Mouse (Mus musculus) intestine, embryonic 16.5 days (tissue): Measurements from ENCODE around the gene Slc38a3. TPM values are rescaled to one million over a fixed set of nuclear protein-coding genes. Genes with fewer than 3 reads are reported as not detected.
A peak's percentile ranks its signal among the peaks of the same experiment; 100 is the strongest.

Experiments
- ATAC-seq: fragments of 200-750 bp; cut with Nextera tagmentation; 2 replicates; pipeline ENCODE4 v1.8.0; 2017; ENCODE audit warnings: moderate TSS enrichment, moderate library complexity
- H3K27ac ChIP-seq: fragments of 300-500 bp; sonication (generic); 2 replicates; pipeline ENCODE4 v1.5.1; 2014; ENCODE audit warnings: mild to moderate bottlenecking, low read length
- H3K27me3 ChIP-seq: fragments of 300-500 bp; sonication (generic); replicated peaks from 2 replicates; pipeline ENCODE4 v1.6.1; 2014; ENCODE audit warnings: low read length, control low read depth, mixed read lengths; ENCODE audit not compliant: control insufficient read depth, insufficient read depth
- H3K36me3 ChIP-seq: fragments of 300-500 bp; sonication (generic); 2 replicates; pipeline ENCODE4 v1.6.1; 2014; ENCODE audit warnings: low read length, control low read depth; ENCODE audit not compliant: control insufficient read depth, insufficient read depth
- H3K4me1 ChIP-seq: fragments of 300-500 bp; sonication (generic); 2 replicates; pipeline ENCODE4 v1.6.1; 2014; ENCODE audit warnings: low read length, control low read depth, mixed read lengths; ENCODE audit not compliant: control insufficient read depth, insufficient read depth
- H3K4me2 ChIP-seq: fragments of 300-500 bp; sonication (generic); 2 replicates; pipeline ENCODE4 v1.6.1; 2014; ENCODE audit warnings: low read depth, low read length, control low read depth
- H3K4me3 ChIP-seq: fragments of 300-500 bp; sonication (generic); 2 replicates; pipeline ENCODE4 v1.5.1; 2014; ENCODE audit warnings: mild to moderate bottlenecking, low read length
- H3K9ac ChIP-seq: fragments of 300-500 bp; sonication (generic); 2 replicates; pipeline ENCODE4 v1.6.1; 2014; ENCODE audit warnings: low read depth, low read length
- H3K9me3 ChIP-seq: fragments of 300-500 bp; sonication (generic); 2 replicates; pipeline ENCODE4 v1.6.1; 2016; ENCODE audit warnings: low read length, control low read depth; ENCODE audit not compliant: control insufficient read depth
- WGBS: fragments of 180-500 bp; shearing (Covaris S2); extraction: QIAGEN DNeasy Blood & Tissue Kit; methylation state at CpG from one replicate; pipeline ENCODE4 v1.1.7; 2014; 5-methylcytosine and 5-hydroxymethylcytosine counted together
- polyA plus RNA-seq: library from polyadenylated mRNA; unstranded; fragments of >200 nt; fragmentation: Nextera tagmentation; extraction: Ambion mirVana; gene quantifications from 2 replicates; pipeline ENCODE4 v1.2.1, GENCODE M21; 2015

The Slc38a3 gene
- polyA plus RNA-seq, 1 experiment from 2014 or later: 10.1 TPM

DNA sequence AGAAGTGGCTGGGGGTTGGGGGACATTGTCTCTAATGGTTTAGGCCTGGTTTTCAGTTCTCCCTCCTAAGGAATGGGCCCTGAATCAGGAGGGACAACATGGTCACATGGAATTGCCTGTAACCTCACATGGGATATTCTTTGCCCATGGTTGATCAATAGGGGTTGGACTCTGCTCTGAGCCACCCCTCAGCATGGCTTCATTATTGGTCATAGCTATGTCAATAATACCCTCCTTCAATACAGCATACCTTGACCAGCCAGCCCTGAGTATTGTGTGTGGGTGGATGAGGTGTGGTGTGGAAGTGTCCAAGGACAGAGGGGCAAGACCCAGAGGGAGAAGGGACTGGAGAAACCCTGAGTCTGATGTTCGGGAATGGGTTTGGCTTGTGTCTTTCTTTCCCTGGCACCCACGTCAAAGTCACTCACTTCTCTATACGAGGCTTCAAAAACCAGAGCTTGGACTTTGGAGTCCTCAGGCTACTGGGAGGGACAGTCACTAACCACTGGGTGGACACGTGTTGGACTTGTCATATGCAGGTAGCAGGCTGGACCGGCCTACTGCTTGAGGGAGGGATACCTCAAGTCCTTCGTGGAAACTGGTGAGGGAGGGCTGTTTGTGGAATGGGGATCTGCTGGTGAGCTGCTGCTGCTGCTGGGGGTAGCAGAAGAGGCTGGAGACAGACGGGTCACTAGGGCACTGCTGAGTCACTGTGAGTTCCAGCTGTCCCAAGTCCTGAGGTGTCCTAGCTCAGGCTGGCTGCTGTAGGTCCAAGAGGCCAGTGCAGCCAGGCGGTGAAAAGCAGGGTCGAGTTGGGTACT, 5.5 kb upstream of the Slc38a3 start:
- no peak overlapping the region for H3K9ac ChIP-seq
- H3K36me3 ChIP-seq: no peaks in the 10 kb centered on the region
- ATAC-seq: peak; percentile 18
- H3K4me2 ChIP-seq: no peak overlapping the region
- H3K4me3 ChIP-seq: no peak overlapping the region
- 68% methylated on average over 9 of the region's 9 CpGs for WGBS
- H3K27me3 ChIP-seq: peaks cover 25% of the 10 kb centered on the region
- no peaks in the 10 kb centered on the region for H3K9me3 ChIP-seq
- H3K4me1 ChIP-seq: peaks cover 16% of the 10 kb centered on the region
- no peak overlapping the region for H3K27ac ChIP-seq

DNA sequence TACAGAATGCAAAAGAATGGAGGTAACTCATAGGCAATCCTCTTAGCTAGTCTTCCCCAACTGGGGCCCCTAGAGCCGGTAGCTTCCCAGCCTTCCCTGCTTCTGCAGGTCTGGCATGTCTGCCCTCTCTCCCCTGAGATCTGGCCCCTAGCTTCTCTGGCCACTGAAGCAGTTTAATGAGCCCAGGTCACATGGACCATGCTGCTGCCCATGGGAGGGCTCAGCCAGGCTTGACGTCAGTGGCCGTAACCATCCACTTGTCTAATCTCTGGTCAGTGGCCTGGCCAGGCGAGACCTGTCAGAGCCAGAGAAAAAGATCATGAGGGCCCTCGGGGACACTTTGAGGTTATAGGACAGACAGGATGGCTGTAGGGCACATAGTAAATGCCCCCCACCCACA, 929 bp upstream of the Slc38a3 start:
- peaks cover 23% of the 10 kb centered on the region for H3K27me3 ChIP-seq
- no peak overlapping the region for H3K4me3 ChIP-seq
- no peak overlapping the region for H3K4me2 ChIP-seq
- WGBS: 58% methylated on average over 5 of the region's 5 CpGs
- H3K9ac ChIP-seq: no peak overlapping the region
- ATAC-seq: no peak
- H3K9me3 ChIP-seq: no peaks in the 10 kb centered on the region
- H3K27ac ChIP-seq: no peak overlapping the region
- peaks cover 16% of the 10 kb centered on the region for H3K4me1 ChIP-seq
- no peaks in the 10 kb centered on the region for H3K36me3 ChIP-seq

DNA sequence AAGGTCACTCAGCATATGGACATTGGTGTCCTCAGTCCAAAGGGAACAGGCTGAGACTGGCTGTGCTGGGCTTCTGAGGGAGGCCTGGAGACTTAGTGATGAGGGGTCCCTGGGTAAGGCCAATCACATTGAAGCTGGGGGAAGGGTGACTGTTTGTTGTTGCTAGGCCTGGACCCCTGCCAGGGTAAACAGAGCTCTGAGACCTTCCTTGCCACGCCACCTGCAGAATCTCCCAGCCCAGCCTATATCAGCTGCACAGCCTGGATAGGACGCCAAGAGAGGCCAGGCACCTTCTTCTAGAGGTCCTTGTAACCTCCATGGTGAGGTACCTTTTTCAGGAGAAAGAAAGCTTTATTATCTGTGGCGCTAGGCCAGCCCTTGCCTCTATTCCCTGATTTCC, 414 bp downstream of the Slc38a3 start:
- H3K4me1 ChIP-seq: peaks cover 16% of the 10 kb centered on the region
- H3K27me3 ChIP-seq: peaks cover 20% of the 10 kb centered on the region
- no peak overlapping the region for H3K4me2 ChIP-seq
- H3K4me3 ChIP-seq: no peak overlapping the region
- no peaks in the 10 kb centered on the region for H3K36me3 ChIP-seq
- ATAC-seq: peak; percentile 35; the same call in 1 of the 2 replicates
- 64% methylated on average over 3 of the region's 3 CpGs for WGBS
- no peaks in the 10 kb centered on the region for H3K9me3 ChIP-seq
- H3K9ac ChIP-seq: no peak overlapping the region
- H3K27ac ChIP-seq: 0 out of 2 replicates have a peak overlapping the region, but pooled peaks have one; percentile 1

DNA sequence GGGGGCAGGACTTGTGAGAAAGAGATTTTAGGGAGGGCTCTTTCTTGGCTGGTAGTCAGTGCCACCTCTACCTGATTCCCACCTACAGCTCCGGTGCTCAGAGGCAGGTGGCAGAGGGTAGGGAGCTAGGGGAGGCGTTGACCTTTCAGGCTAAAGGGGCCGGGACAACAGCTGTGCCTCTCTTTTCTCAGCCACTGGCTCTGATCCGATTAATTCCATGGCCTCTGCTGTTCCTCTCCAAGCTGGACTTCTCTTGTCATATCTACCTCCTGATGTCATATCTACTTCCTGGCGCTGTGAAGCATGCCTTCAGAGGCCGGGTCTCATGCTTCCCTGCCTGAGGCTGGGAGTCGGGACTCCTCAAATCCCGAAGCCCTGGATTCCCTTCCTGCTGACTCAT, 1.3 kb downstream of the Slc38a3 start:
- 48% methylated on average over 8 of the region's 8 CpGs for WGBS
- H3K9me3 ChIP-seq: no peaks in the 10 kb centered on the region
- H3K27ac ChIP-seq: 0 out of 2 replicates have a peak overlapping the region, but pooled peaks have one; percentile 17
- H3K36me3 ChIP-seq: no peaks in the 10 kb centered on the region
- peaks cover 20% of the 10 kb centered on the region for H3K27me3 ChIP-seq
- no peak; the same call in 1 of the 2 replicates for ATAC-seq
- no peak overlapping the region for H3K4me3 ChIP-seq
- peaks cover 16% of the 10 kb centered on the region for H3K4me1 ChIP-seq
- peak overlapping the region; percentile 94; the same call in 1 of the 2 replicates for H3K4me2 ChIP-seq
- H3K9ac ChIP-seq: 0 out of 2 replicates have a peak overlapping the region, but pooled peaks have one; percentile 64

DNA sequence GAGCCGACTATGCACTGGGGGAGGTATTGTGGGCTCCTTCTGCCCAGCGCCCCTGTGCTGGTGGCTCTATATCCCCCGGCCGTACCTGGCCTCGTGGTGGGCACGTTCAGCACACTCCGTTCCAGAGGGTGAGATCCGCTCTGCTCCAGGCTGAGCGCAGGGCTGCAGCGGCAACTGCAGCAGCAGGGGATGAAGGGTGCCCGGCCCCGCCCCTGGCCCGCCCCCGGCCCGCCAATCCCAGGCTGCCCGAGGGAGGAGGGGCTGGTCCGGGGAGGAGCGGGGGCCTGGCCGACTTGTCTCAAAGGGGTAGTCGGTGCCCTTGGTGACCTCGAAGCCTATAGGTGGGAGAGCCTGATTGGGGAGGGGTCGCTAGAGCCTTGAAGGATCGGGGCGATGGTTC, 2.1 kb downstream of the Slc38a3 start:
- peak overlapping the region; percentile 64 for H3K9ac ChIP-seq
- H3K9me3 ChIP-seq: no peaks in the 10 kb centered on the region
- H3K27me3 ChIP-seq: peaks cover 20% of the 10 kb centered on the region
- no peaks in the 10 kb centered on the region for H3K36me3 ChIP-seq
- peak; percentile 90 for ATAC-seq
- H3K4me1 ChIP-seq: peaks cover 16% of the 10 kb centered on the region
- H3K4me2 ChIP-seq: peak overlapping the region; percentile 94
- H3K4me3 ChIP-seq: peak overlapping the region; percentile 54
- H3K27ac ChIP-seq: 0 out of 2 replicates have a peak overlapping the region, but pooled peaks have one; percentile 26
- WGBS: 1% methylated on average over 24 of the region's 24 CpGs

DNA sequence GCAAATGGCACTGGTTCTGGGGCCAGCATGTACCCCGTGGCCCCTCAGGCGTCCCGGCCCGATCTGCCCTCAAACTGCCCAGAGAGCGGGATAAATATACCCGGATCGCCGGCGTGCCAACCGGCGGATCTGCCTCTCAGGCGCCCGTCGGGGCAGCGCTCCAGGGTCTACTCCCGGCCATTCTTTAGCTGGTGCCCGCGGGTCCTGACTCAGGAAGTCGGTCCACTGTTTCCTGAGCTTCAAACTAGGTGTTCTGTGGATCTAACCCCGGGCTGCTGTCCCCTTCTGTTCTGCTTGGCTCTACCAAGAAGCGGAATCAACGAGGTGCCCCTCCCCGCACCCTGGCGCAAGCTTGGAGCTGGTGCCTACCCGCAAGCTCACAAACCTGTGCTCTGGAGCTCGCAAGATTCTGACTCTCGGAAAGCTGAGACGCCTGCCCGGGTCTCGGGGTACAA, 2.6 kb downstream of the Slc38a3 start:
- peak; percentile 50 for ATAC-seq
- no peaks in the 10 kb centered on the region for H3K9me3 ChIP-seq
- H3K27ac ChIP-seq: 0 out of 2 replicates have a peak overlapping the region, but pooled peaks have one; percentile 26
- H3K9ac ChIP-seq: peak overlapping the region; percentile 64
- WGBS: 2% methylated on average over 30 of the region's 30 CpGs
- no peaks in the 10 kb centered on the region for H3K36me3 ChIP-seq
- peak overlapping the region; percentile 94 for H3K4me2 ChIP-seq
- peak overlapping the region; percentile 54 for H3K4me3 ChIP-seq
- peaks cover 20% of the 10 kb centered on the region for H3K27me3 ChIP-seq
- peaks cover 16% of the 10 kb centered on the region for H3K4me1 ChIP-seq

DNA sequence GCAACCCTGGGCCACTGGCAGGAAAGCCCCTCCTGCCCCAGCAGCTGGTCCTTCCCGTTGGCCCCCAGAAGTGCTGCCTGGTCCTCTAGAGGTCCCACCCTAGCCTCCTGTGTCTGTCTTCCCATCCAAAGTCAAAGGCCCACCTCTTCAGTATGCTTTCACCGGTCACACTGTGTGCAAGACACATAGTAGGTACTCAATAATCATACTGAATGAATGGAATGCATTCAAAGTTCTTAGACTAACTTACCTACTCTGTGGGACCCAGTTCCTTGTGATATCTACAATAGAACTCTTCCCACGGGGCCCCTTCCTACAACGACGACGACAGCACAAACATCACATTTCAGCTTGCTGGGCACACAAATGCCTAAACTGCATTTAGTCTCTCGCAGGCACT, 4.0 kb downstream of the Slc38a3 start:
- no peak overlapping the region for H3K9ac ChIP-seq
- no peaks in the 10 kb centered on the region for H3K36me3 ChIP-seq
- H3K4me2 ChIP-seq: no peak overlapping the region
- H3K27me3 ChIP-seq: peaks cover 20% of the 10 kb centered on the region
- peaks cover 16% of the 10 kb centered on the region for H3K4me1 ChIP-seq
- H3K4me3 ChIP-seq: no peak overlapping the region
- WGBS: 76% methylated on average over 7 of the region's 7 CpGs
- H3K27ac ChIP-seq: no peak overlapping the region
- no peaks in the 10 kb centered on the region for H3K9me3 ChIP-seq
- no peak for ATAC-seq

DNA sequence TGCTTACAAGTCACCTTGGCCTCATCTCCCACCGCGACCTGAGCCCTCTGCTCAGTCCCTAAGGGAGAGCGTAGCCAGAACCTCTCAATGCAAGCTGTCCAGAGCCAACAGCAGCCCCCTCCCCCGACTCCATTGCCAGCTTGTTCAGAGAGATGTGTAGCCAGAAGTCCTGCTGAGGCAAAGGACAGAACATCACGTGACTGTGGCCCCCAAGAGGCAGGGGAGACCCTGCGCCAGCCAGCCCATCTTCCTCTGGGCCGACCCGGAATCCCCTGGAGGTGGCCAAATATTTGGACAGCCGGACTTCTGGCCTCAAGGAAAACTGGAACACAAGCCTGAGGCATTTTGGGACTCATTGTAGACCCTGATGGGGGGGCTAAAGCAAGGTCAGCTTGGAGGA, 5.8 kb downstream of the Slc38a3 start:
- ATAC-seq: no peak
- H3K9me3 ChIP-seq: no peaks in the 10 kb centered on the region
- H3K4me1 ChIP-seq: peaks cover 16% of the 10 kb centered on the region
- H3K27me3 ChIP-seq: peaks cover 20% of the 10 kb centered on the region
- no peak overlapping the region for H3K4me3 ChIP-seq
- no peaks in the 10 kb centered on the region for H3K36me3 ChIP-seq
- H3K4me2 ChIP-seq: no peak overlapping the region
- H3K9ac ChIP-seq: no peak overlapping the region
- H3K27ac ChIP-seq: no peak overlapping the region
- WGBS: 64% methylated on average over 9 of the region's 9 CpGs

DNA sequence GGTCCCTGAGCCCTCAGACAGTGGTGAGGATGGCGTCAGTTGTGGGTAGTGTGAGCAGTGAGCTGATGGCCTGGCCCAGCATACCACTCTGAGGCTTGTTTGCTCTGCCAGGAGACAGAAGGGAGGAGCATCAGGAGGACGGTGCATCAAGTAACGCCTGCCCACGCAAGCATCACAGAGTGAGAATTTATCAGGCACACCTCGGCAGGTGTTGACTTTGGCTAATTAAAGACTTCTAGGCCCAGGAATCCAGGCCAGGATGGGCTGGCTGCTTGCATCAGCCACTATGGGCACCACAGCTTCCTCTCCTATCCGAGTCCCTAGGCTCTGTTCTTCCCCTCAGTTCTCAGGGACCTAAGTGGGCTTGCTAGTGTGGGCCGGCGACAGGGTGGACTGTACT, 7.0 kb downstream of the Slc38a3 start:
- no peak overlapping the region for H3K4me3 ChIP-seq
- no peak overlapping the region for H3K4me2 ChIP-seq
- no peak for ATAC-seq
- peaks cover 17% of the 10 kb centered on the region for H3K27me3 ChIP-seq
- no peak overlapping the region for H3K9ac ChIP-seq
- no peaks in the 10 kb centered on the region for H3K36me3 ChIP-seq
- no peaks in the 10 kb centered on the region for H3K9me3 ChIP-seq
- 81% methylated on average over 8 of the region's 8 CpGs for WGBS
- no peak overlapping the region for H3K27ac ChIP-seq
- H3K4me1 ChIP-seq: peaks cover 12% of the 10 kb centered on the region
